Mouse (Mus musculus) c-Kit-positive CD71-negative TER-119-negative erythroid progenitor cells, embryonic 14.5 days (primary cell): ENCODE data around the gene Lrrc29.

Source experiments
- DNase-seq: peaks from one replicate; pipeline ENCODE4 v3.0.0-alpha.2; 2013; ENCODE audit warnings: low read depth

The Lrrc29 gene

DNA sequence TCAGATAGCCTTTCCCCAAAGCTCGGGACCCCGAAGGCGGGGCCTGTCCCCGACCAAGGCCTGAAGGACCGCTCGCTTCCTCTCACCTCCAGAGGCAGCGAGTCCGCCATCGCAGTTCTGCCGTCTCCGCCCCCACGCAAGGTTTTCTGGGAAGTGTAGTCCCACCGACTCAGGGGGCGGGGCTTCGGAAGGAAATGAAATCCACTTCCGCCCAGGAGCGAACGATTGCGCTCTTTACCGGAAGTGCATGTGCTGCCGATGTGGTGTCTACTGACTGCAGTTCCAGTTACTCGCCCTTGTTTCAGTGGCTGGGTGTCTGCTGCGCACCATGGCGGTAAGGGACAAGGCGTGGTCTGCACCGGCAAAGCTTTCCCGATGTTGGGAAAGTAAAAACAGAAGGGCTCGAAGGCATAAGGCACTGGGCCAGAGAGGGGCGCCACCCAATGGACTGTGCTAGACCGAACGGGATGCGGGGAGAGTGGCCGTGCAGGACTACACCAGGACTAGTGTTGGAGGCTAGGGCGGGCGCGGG lies at the start of gene Lrrc29, which contains the start of gene Tmem208:
TSS of gene Lrrc29 (minus strand) at position 138 of the 532 bp plus-strand sequence.
TSS of gene Tmem208 (plus strand) at position 214 of the 532 bp plus-strand sequence.
- DNase-seq: peak; percentile 94

DNA sequence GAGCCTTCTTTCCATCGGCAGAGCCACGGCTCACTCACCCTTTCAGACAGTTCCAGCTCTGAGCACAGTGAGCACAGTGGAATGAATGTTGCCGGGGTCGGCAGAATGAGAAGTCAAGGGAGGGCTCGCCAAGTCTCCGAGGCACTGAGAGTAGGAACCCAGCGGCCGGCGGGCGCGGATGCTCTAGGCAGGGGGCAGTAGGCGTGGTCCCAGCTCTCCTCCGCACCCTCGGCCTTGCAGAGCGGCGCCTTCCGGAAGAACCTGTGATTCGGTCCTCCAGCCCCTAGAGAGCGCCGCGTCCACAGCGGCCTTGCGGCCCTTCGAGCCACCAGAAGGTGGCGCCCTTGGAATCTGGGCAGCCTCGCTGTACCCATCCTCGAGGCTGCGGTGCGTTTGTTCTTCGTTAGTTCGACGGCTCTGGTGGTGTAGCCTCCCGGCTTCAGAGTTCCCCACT lies 48.5 kb upstream of the Lrrc29 start:
- DNase-seq: peak; percentile 26

- no peak for DNase-seq
These were observed 47.0 kb upstream of the Lrrc29 start, which contains the start of gene Plekhg4 for GRCm38 (mm10) chr8:105373032-105373431. TSS of gene Plekhg4 (plus strand) at chr8:105373274.

DNA sequence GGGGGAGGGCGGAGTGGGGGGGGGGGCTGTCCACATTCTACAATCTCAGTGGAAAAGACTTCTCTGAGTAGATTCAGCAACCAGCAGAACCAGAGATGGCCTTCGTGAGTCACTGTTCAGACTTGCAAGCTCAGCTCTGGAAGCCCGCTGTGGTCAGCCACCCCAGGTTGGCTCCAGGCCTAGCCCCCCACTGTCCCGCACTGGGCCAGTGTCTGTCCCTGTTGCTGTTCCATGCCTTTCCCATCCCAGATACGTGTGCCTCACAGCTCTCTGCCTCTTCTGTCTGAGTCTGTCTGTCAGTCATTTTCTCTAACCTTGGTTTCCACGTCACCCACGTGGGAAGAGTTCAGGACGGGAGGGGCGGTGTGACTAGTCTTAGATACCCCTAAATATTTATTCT lies 46.4 kb upstream of the Lrrc29 start:
- DNase-seq: no peak

GRCm38 (mm10) chr8:105367107-105367506 lies 41.0 kb upstream of the Lrrc29 start:
- DNase-seq: no peak

DNA sequence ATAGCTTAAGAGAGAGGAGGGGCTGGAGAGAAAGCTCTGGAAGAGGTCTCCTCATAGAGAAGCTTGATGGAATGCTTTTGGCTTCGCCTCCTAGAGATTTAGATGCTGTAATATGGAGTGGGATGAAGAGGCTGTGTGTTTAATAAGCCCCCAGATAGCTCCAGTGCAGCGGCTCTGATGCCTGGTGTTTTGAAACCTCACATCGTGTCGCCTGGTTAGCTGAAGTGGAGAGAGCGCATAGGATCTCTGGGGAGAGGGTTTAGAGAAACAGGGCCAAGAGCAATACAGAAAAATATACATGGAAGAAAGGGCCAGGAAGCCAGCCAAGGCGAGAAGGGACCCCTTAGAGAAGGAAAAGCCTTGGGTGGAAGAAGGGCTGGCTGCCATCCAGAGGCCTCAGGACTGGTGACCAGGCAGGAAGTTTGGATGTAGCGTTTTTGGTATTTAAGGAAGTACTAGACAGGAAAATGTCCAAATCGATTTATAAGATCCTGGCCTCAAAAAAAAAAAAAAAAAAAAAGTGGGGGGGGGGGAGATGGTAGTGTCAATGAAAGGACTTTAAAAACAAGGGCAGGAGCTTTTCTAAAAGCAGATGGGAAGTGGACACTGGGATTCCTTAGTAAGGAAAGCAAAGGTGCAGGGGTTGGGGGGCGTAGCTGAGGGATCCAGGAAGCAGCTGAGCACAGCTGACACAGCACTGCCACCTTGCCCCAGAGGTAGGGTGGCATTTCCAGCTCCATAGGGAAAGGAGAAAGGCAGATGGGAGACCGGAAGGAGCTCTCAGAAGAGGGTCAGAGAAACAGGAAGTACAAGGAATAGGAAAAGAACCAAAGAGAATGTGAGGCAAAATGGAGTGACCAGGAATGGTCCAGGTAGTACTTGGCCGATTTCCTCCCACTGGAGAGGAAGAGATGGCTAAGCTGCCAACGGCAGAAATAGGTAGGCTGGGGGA lies 35.9 kb upstream of the Lrrc29 start:
- DNase-seq: no peak

DNA sequence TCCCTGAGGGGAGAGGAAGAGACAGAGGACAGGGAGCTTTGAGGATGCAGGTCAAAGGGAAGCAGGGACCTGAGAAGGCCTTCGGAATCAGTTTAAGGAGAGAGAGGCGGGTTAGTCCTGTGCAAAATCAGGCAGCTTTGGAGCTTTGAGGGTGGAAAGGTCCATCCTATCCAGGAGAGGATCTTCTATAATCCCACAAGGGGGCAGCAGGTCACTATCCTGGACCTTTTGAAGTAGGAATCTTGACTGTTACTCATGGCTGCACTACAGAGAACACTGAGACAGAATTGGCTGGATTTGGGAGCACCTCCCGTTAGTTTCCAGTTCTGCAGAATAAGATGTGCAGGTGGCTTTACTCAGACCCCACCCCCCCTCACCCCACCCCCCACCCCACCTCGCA lies 33.6 kb upstream of the Lrrc29 start:
- DNase-seq: no peak

DNA sequence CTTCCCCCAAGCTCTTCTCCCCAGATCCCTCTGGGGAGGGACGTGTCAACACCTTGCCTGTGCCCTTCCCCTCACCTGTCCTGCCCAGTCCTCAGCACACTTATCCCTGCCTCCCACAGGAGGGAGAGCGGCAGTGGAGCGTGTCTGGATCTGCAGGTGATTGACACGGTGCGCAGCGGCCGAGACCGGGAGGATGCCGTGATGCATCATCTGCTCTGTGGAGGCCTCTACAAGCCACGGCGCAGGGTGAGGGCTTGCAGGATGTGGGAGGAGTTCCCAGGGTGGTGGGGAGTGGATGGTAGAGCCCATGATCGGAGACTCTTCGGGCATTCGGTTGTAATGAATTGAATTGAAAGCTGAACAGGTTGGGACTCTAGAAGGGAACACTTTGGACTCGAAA lies 33.1 kb upstream of the Lrrc29 start:
- no peak for DNase-seq

DNA sequence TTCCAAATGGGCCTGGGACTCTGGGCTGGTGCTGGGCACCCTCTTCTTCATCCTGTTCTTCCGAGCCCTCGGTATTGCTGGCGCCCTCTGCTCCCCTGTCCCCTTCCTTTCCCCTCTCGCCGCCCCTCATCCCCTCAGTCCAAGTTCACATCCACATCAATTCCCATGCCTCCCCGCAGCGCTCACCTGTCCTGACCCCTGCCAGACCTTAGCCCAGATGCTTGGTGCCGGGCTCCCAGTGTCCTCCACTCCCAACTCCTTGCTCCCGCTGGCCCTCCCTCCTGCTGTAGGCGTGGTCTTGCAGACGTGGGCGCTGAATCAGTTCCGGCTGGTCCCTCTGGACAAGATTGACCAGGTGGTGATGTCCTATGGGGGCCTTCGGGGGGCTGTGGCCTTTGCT lies 30.6 kb upstream of the Lrrc29 start:
- no peak for DNase-seq

- DNase-seq: no peak
These were observed 29.3 kb upstream of the Lrrc29 start for GRCm38 (mm10) chr8:105355179-105356024.

DNA sequence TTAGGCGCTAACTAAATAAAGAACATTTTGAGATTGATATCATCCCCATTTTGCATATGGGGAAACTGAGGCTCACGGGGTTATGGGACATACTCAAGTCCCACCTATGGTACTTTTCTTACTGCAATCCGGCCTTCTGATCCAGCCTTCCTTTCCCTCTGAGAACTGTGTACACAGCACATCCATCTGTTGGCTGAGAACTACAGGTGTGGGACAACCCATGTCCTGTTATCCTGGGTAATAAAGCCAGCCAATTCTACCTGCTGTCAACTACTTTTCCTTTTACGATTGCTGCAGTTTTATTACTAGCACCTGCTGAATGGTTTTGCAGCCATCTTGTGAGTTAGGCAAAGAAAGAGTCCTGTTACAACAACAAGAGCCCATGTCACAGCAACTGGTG lies 28.5 kb upstream of the Lrrc29 start:
- no peak for DNase-seq

GRCm38 (mm10) chr8:105353583-105354135 lies 27.6 kb upstream of the Lrrc29 start:
- no peak for DNase-seq

DNA sequence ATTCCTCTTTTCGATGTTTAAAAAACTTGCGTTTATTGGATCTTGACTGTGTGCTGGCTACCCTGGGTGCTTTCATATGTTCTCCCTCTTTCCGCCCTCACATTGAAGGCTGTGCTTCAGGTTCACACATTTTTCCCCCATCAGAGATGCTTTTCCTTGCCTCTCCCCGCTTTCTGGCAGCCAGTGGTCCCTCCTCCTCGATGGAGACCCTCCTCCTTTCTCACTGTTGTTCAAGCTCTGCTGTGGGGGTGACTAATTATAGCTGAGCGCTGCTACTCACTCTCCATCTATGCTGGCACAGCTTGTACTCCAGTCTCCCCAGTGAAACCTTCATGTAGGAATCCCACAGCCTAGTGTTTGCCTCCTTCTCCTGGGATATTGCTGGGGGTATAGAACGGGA lies 24.1 kb upstream of the Lrrc29 start:
- DNase-seq: no peak

DNA sequence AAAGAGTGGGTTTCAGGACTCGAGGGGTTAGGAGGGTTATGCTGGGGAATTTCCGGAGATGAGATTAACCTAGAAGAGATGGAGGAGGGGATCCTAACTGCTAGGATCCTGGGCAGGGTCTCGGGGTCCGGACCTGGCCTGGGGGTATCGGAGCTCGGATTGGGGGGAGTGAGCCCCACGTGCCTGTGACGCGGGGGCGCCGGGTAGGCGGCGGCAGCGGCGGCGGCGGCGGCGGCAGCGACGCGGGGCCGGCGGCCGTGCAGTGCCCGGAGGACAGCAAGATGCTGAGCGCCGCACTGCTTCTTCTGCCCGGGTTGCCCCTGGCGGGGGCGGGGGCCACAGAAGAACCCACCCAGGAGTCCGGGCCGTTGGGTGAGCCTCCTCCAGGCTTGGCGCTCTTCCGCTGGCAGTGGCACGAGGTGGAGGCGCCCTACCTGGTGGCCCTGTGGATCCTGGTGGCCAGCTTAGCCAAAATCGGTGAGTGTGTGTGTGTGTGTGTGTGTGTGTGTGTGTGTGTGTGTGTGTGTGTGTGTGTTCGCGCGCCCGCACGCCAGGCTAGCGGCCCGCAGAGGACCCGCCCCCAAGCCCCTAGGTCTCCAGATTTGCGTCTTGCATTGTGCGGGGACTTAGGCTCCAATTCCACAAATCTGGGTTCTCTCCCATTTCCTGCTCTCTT lies 23.2 kb upstream of the Lrrc29 start:
- no peak for DNase-seq

GRCm38 (mm10) chr8:105348450-105349095 lies 22.5 kb upstream of the Lrrc29 start, which contains the start of gene Slc9a5:
TSS of gene Slc9a5 (plus strand) at chr8:105348843.
- no peak for DNase-seq

DNA sequence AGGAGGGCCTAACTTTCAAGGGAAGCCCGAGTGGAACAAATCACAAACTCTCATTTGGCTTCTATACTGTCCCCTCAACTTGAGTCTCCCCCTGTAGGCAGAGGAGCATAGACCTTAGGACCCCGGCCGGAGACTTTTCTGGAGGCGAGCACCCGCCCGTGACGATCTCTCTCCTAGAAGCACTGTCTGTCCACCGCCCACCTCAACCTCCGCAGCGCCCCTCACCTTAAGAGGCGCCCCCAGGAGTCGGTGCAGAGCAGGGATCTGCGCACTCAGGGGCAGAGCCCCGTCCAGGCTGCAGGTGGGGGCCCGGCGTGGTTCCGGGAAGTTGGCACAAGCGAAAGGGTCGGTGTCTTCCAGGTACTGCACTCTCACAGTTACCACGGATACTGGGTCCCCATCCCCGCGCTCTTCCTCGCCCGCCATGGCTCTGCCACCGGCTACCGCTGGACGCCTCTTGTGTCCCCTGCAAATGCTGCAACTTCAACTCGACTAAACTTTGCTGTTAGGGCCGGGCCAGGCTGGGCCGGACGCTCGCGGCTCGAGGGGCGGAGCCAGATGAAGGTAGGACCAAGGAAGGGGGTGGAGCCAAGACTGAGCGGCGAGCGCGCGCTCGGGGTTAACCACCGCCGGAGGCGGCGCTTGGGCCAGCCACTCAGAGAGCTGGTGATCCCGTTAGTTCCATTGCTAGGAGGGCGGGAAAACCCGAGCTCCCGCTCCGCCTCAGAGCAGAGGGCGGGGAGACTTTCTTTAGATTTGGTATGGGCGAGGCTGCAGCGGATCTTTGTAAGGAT lies 21.5 kb upstream of the Lrrc29 start, which contains the start of gene Fhod1:
TSS of gene Fhod1 (minus strand) at position 526 of the 794 bp plus-strand sequence.
- DNase-seq: peak; percentile 88

DNA sequence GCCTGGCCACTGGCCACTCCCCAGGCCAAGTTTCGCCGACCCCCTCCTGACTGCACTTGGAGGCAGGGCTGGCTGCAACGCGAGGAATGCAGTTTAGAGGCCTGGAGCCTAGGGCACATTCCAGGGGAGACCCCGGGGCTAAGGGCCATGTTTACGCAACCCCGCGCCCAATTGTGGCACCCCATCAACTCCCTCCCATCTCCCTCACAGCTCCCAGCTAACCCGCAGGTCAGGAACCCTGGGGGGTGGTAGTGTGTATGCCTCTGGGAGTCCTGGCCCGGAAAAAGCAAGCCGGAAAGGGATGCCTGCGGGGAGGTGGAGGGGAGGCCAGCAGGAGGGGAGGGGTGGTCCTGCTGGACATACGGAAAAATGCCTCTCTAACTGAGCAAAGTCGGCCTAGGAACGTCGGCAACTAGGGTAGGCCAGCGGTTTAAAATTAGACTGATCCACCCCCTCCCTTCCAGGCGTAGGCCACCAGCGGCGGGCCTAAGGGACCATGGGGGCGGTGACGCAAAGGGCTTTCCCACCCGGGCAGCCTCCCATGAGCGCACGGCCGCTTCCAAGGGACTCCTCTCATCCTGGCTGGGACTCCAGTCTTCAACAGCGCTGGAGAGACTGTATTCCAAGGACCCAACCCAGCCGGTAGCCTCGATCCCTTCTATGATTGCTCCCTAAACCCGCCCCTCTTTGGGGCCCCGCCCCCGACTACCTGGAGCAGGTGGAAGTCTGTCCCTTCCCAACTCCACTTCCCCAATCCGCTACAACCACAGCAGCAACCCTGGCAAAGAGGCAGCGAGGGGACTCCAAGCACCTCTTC lies 20.7 kb upstream of the Lrrc29 start:
- no peak for DNase-seq

GRCm38 (mm10) chr8:105345061-105345975 lies 19.2 kb upstream of the Lrrc29 start:
- no peak for DNase-seq
